Mouse (Mus musculus): ENCODE data around the gene Mdm2. TPM values are rescaled to one million over a fixed set of nuclear protein-coding genes. Genes with fewer than 3 reads are reported as not detected.

Mdm2 gene
- polyA plus RNA-seq, 1 experiment: 55.7 TPM

DNA sequence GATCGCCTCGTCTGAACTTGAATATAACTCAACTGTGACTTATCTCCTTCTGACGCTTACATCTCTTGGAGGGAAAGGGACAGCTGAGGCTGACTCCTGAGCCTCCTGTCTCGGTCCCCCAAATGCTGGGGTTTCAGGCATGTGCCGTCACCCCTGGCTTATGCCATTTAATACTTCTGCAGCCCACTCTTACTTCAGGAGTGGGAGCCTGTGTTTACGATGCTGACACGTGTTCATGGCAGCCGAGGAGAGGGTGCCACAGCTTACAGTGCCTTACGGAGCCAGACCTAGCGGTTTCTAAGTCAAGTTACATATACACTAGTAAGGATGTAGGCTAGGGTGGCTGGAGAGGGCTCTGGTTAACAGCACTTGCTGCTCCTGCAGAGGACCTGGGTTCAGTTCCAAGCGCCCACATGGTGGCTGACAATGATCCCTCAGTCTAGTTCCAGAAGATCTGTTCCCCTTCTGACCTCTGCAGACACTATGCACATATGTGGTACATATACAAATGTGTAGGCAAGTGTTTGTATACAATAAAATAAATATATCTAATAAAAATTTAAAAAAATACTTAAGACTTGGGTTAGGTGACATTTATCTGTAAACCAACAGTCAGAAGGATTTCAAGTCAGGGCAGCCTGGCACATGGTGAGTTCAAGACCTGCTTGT, 45.4 kb upstream of the Mdm2 start:
- no peaks in the 10 kb centered on the region; the same call in 1 of the 2 replicates for H3K4me1 ChIP-seq (ENCODE audit: control insufficient read depth, insufficient read depth, low read length)
- H3K27ac ChIP-seq (ENCODE audit: control insufficient read depth, insufficient read depth, low read depth, low read length, poor library complexity): peak overlapping the region; percentile 86
- 64% methylated on average over 11 of the region's 11 CpGs for WGBS
- TF ChIP-seq CTCF (IDR thresholded peaks at IDR 0.05; ENCODE audit: control insufficient read depth, insufficient read depth, low read length): no peak
- no peak for TF ChIP-seq POLR2A (IDR thresholded peaks at IDR 0.05; ENCODE audit: borderline replicate concordance, control insufficient read depth, low read depth, low read length)
- H3K4me3 ChIP-seq (replicated peaks; ENCODE audit: control insufficient read depth, low read depth, low read length): no peak overlapping the region

DNA sequence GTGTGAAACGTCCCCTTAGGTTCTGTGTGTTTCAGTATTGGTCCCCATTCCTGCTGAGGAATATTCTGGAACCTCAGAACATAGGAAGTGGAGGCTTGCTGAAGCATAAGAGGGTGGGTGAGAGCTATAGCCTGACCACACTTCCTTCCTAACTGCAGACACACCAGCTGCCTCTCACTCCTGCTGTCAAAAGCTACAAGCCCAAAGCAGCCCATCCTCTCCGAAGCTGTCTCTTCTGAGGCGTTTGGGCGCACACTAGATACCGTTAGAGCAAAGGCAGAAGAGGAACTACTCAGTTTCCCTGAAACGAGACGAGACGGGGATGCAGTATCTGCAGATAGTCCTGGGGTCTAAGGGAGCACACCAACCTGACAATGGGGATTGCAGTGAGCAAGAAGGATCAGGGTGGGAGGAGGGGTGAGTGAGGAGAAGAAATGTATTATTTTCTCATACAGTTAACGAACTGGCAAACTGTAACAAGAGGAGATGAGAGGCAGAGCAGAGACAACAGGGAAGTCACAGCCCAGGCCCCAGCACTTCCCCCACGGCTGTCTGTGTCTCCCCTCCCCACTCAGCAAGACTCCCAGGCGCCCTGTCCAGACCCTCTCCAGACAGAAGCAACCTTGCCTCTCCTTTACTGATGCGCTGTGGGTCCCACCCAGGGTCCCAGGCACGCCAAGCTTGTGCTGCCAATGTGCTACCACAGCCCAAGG, 44.7 kb upstream of the Mdm2 start:
- H3K4me3 ChIP-seq (replicated peaks; ENCODE audit: control insufficient read depth, low read depth, low read length): peak overlapping the region; percentile 51
- no peak for TF ChIP-seq CTCF (IDR thresholded peaks at IDR 0.05; ENCODE audit: control insufficient read depth, insufficient read depth, low read length)
- no peak for TF ChIP-seq POLR2A (IDR thresholded peaks at IDR 0.05; ENCODE audit: borderline replicate concordance, control insufficient read depth, low read depth, low read length)
- H3K4me1 ChIP-seq (ENCODE audit: control insufficient read depth, insufficient read depth, low read length): no peaks in the 10 kb centered on the region; the same call in 1 of the 2 replicates
- WGBS: 17% methylated on average over 13 of the region's 13 CpGs
- H3K27ac ChIP-seq (ENCODE audit: control insufficient read depth, insufficient read depth, low read depth, low read length, poor library complexity): peak overlapping the region; percentile 86

DNA sequence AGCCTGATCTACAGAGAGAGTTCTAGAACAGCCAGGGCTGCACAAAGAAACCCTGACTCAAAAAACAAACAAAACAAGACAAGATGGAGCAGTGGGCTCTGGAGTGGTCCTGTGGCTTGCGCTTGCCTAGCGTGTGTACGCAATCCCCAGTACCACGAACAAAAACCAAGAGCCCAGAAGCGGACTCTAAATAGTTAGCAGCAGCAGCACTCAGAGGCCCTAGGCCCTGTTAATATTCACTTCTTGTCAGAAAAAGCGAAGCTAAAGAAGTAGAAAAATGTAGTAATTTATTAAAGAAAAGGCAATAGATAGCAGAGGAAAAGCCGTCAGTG, 44.0 kb upstream of the Mdm2 start:
- Histone ChIP-seq H3K27ac (ENCODE audit: control insufficient read depth, insufficient read depth, low read depth, low read length, poor library complexity) (peak overlapping the region; percentile 86), H3K4me3 (replicated peaks; ENCODE audit: control insufficient read depth, low read depth, low read length) (no peak overlapping the region), H3K4me1 (ENCODE audit: control insufficient read depth, insufficient read depth, low read length) (no peaks in the 10 kb centered on the region; the same call in 1 of the 2 replicates)
- TF ChIP-seq CTCF (IDR thresholded peaks at IDR 0.05; ENCODE audit: control insufficient read depth, insufficient read depth, low read length) (no peak), POLR2A (IDR thresholded peaks at IDR 0.05; ENCODE audit: borderline replicate concordance, control insufficient read depth, low read depth, low read length) (no peak)
- 50% methylated on average over 7 of the region's 7 CpGs for WGBS

DNA sequence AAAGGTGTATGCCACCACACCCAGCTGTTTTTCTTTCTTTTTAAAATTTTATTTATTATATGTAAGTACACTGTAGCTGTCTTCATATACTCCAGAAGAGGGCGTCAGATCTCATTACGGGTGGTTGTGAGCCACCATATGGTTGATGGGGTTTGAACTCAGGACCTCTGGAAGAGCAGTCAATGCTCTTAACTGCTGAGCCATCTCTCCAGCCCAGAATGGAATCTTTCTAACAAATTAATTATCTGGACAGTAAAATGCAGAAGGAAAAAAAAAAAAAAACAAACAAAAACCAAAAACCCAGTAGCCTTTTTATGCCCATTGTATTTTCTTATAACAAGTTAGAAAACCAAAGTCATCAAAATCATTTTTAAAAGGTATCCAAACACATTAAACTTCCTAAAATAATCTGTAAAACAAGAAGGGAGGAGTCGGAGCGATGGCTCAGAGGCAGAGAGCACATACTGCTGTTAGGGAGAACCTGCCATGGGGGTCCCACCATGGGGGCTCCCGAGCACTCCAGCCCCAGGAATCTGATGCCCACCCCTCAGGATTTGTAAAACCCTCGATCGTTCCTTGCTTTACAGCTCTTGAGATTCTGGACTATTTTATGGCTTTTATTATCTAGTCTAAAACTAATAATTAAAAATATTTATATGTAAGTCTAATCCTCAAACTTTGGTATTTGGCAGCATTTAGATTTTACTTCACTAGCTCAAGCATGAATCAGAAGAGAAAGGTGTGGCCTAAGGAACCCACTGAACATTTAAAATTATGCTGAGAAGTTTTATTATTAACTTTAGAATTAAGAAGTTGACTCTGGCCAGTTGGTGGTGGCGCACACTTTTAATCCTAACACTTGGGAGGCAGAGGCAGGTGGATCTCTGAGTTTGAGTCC, 43.4 kb upstream of the Mdm2 start:
- Histone ChIP-seq H3K4me1 (ENCODE audit: control insufficient read depth, insufficient read depth, low read length) (no peaks in the 10 kb centered on the region; the same call in 1 of the 2 replicates), H3K4me3 (replicated peaks; ENCODE audit: control insufficient read depth, low read depth, low read length) (no peak overlapping the region), H3K27ac (ENCODE audit: control insufficient read depth, insufficient read depth, low read depth, low read length, poor library complexity) (peak overlapping the region; percentile 86)
- TF ChIP-seq POLR2A (IDR thresholded peaks at IDR 0.05; ENCODE audit: borderline replicate concordance, control insufficient read depth, low read depth, low read length): no peak
- TF ChIP-seq CTCF (IDR thresholded peaks at IDR 0.05; ENCODE audit: control insufficient read depth, insufficient read depth, low read length): no peak
- WGBS: 94% methylated on average over 8 of the region's 8 CpGs

DNA sequence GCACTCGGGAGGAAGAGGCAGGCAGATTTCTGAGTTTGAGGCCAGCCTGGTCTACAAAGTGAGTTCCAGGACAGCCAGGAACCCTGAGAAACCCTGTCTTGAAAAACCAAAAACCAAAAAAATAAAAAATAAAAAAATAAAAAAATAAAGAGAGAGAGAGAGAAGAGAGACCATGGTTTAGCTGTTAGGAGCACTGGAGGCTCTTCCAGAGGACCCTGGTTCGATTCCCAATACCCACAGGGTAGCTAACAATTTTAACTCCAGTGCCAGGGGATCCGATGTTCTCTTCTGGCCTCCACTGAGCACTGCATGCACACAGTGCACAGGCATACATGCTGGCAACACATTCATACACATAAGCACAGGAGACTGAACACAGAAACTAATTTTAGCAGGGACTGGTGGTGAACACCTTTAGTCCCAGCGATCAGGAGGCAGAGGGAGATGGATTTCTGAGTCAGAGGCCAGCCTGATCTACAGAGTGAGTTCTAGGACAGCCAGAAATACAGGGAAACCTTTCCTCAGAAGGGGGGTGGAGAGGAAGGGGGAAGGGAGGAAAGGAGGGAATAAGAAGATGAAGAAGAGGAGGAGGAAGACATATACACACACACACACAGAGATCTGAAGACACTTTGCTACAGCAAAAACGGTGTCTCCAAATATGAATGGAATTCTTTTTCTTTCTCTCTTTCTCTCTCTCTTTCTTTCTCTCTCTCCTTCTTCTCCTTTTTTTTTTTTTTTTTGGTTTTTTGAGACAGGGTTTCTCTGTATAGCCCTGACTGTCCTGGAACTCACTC, 42.5 kb upstream of the Mdm2 start:
- H3K27ac ChIP-seq (ENCODE audit: control insufficient read depth, insufficient read depth, low read depth, low read length, poor library complexity): no peak overlapping the region
- H3K4me3 ChIP-seq (replicated peaks; ENCODE audit: control insufficient read depth, low read depth, low read length): no peak overlapping the region
- 89% methylated on average over 5 of the region's 5 CpGs for WGBS
- H3K4me1 ChIP-seq (ENCODE audit: control insufficient read depth, insufficient read depth, low read length): no peaks in the 10 kb centered on the region; the same call in 1 of the 2 replicates
- TF ChIP-seq CTCF (IDR thresholded peaks at IDR 0.05; ENCODE audit: control insufficient read depth, insufficient read depth, low read length) (no peak), POLR2A (IDR thresholded peaks at IDR 0.05; ENCODE audit: borderline replicate concordance, control insufficient read depth, low read depth, low read length) (no peak)

DNA sequence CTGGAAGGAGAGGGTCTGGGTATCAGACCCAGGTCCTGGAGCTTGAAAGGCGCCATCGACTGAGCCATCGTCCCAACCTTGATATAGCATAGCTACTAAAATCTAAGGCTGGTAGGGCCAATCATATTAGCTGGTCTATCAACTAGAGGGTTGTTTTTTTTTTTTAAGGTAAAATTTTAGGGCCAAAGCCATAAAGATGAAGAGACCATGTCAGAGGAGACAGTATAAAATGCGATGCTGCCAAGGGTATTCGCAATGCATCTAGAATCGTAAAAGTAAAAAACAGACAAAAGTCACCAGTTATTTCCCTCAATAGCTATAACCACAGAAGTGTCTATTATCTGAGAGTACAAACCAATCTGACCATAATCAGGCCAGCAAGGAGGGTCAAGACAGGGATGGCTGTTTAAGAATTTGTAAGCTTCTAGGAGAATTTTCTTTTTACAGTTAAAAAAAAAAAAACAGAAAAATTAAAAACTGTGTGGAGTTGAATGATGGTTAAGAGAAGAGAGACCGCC, 41.8 kb upstream of the Mdm2 start:
- Histone ChIP-seq H3K4me1 (ENCODE audit: control insufficient read depth, insufficient read depth, low read length) (no peaks in the 10 kb centered on the region; the same call in 1 of the 2 replicates), H3K27ac (ENCODE audit: control insufficient read depth, insufficient read depth, low read depth, low read length, poor library complexity) (no peak overlapping the region), H3K4me3 (replicated peaks; ENCODE audit: control insufficient read depth, low read depth, low read length) (no peak overlapping the region)
- TF ChIP-seq POLR2A (IDR thresholded peaks at IDR 0.05; ENCODE audit: borderline replicate concordance, control insufficient read depth, low read depth, low read length) (no peak), CTCF (IDR thresholded peaks at IDR 0.05; ENCODE audit: control insufficient read depth, insufficient read depth, low read length) (no peak)
- WGBS: 98% methylated on average over 7 of the region's 7 CpGs

DNA sequence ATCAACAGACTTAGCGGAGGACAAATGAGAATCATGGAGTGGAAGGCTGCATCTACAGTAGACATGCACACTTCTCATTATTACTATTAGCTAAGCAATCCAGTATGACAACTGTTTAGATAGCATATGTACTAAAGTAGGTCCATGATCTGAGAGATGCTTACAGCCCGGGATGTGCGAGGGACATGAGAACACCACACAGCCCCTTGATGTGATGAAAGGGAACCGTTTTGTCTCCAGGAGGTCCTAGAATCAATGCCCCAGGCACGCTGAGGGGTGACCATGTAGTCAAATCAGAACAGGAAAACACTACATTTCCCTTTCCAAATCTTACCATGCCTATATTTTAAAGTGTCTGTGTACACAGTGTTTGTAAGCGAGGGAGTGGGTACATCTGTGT, 41.2 kb upstream of the Mdm2 start:
- WGBS: 94% methylated on average over 6 of the region's 6 CpGs
- TF ChIP-seq POLR2A (IDR thresholded peaks at IDR 0.05; ENCODE audit: borderline replicate concordance, control insufficient read depth, low read depth, low read length) (no peak), CTCF (IDR thresholded peaks at IDR 0.05; ENCODE audit: control insufficient read depth, insufficient read depth, low read length) (no peak)

More for the DNA sequence above, 41.2 kb upstream of the Mdm2 start:
- H3K4me3 ChIP-seq (replicated peaks; ENCODE audit: control insufficient read depth, low read depth, low read length): no peak overlapping the region
- no peaks in the 10 kb centered on the region; the same call in 1 of the 2 replicates for H3K4me1 ChIP-seq (ENCODE audit: control insufficient read depth, insufficient read depth, low read length)
- no peak overlapping the region for H3K27ac ChIP-seq (ENCODE audit: control insufficient read depth, insufficient read depth, low read depth, low read length, poor library complexity)
